Mouse (Mus musculus): ENCODE measurements around the gene Gpr158. TPM values are rescaled to one million over a fixed set of nuclear protein-coding genes. Genes with fewer than 3 reads are reported as not detected.

Gpr158 gene
- total RNA-seq, 1 experiment from 2014 or later = not detected

DNA sequence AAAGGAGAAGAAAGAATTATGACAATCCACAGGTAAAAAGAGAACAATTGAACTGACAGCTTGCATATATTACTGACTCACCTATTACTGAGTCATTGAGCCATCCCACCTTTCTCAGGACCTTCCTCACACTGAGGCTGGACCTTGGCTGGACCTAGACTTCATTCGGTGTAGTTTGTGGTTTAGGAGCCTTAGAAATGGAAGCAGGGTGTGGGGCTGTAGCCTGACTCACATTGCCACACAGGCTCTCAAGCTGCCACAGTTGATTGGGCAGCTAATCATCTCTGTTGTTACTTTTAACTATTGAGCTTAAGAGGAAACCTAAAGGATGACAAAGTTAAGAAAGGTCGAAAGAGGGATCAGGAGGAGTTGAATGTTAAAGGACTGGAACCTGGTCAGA is 132.1 kb downstream of the Gpr158 start:
- ATAC-seq (replicated peaks in 1 of 2; ENCODE audit: insufficient read depth in 1 of 2, low FRiP score in 2 of 2, low TSS enrichment in 1 of 2, low read depth in 1 of 2, poor library complexity in 2 of 2, severe bottlenecking in 2 of 2) = no peak

- ATAC-seq (replicated peaks in 1 of 2; ENCODE audit: insufficient read depth in 1 of 2, low FRiP score in 2 of 2, low TSS enrichment in 1 of 2, low read depth in 1 of 2, poor library complexity in 2 of 2, severe bottlenecking in 2 of 2) = no peak
Measured at GRCm38 (mm10) chr2:21507449-21507848, 140.1 kb downstream of the Gpr158 start.

- ATAC-seq (replicated peaks in 1 of 2; ENCODE audit: insufficient read depth in 1 of 2, low FRiP score in 2 of 2, low TSS enrichment in 1 of 2, low read depth in 1 of 2, poor library complexity in 2 of 2, severe bottlenecking in 2 of 2) = no peak
Measured at GRCm38 (mm10) chr2:21530750-21531149, 163.4 kb downstream of the Gpr158 start.

DNA sequence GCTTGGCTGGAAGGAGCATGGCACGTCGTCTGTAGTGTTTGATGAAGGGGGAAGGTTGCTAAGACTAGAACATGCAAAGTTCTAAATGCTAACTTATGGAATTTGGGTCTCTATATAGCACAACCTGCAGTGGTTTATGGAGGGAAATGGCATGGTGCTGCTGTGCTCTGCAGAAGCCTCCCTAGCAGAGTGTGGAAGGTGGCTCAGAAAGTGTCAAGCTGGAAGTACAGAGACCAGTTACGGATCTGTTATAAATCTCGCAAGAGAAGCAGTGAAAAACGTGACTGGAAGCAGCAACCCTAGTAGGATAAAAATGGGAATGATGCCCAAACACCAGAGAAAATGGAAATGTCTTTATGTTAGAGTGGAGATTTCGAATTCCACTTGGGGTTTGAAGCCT is 251.8 kb downstream of the Gpr158 start:
- ATAC-seq (replicated peaks in 1 of 2; ENCODE audit: insufficient read depth in 1 of 2, low FRiP score in 2 of 2, low TSS enrichment in 1 of 2, low read depth in 1 of 2, poor library complexity in 2 of 2, severe bottlenecking in 2 of 2) = no peak

GRCm38 (mm10) chr2:21632136-21632535 is 264.8 kb downstream of the Gpr158 start:
- no peak for ATAC-seq (replicated peaks in 1 of 2; ENCODE audit: insufficient read depth in 1 of 2, low FRiP score in 2 of 2, low TSS enrichment in 1 of 2, low read depth in 1 of 2, poor library complexity in 2 of 2, severe bottlenecking in 2 of 2)

GRCm38 (mm10) chr2:21665721-21666120 is 298.4 kb downstream of the Gpr158 start:
- no peak for ATAC-seq (replicated peaks in 1 of 2; ENCODE audit: insufficient read depth in 1 of 2, low FRiP score in 2 of 2, low TSS enrichment in 1 of 2, low read depth in 1 of 2, poor library complexity in 2 of 2, severe bottlenecking in 2 of 2)

DNA sequence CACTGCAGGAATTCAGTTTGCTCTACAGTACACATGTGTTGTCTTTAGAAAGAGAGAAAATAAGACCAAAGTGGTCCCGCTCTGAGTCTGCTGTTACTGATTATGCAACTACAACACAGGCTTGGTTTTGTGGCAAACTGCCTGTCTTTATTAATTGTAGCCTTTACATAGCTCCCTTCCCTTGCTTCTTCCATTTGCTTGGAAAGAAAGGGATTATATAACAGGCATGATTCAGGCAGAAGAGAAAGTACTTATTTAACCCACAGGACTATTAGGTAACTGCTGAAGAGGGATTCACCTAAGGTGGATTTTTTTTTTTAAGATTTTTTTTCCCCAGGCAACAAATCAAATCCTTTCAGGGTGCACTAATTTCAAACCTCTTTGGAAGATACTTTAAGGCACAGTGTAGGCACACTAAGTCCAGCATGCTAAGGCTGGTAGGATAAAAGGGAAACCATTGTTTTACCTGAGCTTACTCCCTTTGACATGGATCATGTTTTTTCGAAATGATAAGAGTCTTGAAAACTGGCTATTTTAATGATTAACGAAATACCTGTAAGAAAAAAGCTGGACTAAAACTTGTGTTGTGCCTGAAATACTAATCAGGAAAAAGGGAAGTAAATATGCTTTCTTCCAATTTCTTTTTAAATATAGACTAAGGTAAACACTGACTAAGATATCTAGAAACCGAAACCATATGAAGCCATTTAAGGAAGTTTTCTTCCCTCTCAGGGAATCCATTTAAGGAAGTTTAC is 308.9 kb downstream of the Gpr158 start:
- ATAC-seq (replicated peaks in 1 of 2; ENCODE audit: insufficient read depth in 1 of 2, low FRiP score in 2 of 2, low TSS enrichment in 1 of 2, low read depth in 1 of 2, poor library complexity in 2 of 2, severe bottlenecking in 2 of 2) = no peak

- ATAC-seq (replicated peaks in 1 of 2; ENCODE audit: insufficient read depth in 1 of 2, low FRiP score in 2 of 2, low TSS enrichment in 1 of 2, low read depth in 1 of 2, poor library complexity in 2 of 2, severe bottlenecking in 2 of 2) = no peak
Measured at GRCm38 (mm10) chr2:21676839-21677123, 309.4 kb downstream of the Gpr158 start.

DNA sequence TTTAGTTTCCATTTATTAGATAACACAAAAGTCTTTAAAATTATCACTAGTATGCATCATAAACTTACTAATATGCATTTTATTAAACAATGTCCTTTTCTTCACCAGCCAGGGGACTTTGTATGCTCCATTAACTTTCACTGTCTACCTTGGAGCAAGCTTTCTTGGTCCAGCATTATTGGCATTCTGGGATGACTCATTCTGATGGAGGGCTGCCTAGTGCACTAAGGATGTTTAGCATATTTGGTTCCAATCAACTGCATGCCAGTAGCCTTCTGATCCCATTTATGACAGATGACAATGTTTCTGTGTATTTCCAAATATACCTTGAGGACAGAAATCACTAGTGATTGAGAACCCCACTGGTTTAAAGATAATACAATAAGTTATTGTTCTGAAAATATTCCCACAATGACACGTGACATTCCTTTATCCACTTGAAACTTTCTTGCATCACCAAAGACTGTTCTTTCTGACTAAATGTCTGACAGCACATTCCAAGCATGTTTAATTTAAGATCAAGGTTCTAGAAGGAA is 313.5 kb downstream of the Gpr158 start:
- ATAC-seq (replicated peaks in 1 of 2; ENCODE audit: insufficient read depth in 1 of 2, low FRiP score in 2 of 2, low TSS enrichment in 1 of 2, low read depth in 1 of 2, poor library complexity in 2 of 2, severe bottlenecking in 2 of 2) = no peak

DNA sequence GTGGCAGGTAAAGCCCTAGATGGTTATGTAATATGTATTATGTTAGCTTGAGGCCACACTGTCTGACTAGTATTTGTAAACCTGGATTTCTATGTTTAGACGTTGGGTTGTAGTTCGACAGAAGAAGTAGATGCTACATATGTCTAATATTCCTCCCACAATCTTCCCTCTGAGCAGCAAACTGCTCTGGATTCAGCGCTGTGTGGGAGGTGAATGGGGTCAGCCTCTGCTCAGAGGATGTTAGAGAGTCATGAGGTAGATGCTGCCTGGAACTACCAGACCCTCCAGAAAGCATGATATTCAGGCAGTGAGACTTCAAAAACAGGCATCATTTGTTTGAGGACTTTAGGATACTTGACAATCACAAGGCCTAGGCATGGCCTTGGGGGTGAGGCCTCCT is 317.4 kb downstream of the Gpr158 start:
- no peak for ATAC-seq (replicated peaks in 1 of 2; ENCODE audit: insufficient read depth in 1 of 2, low FRiP score in 2 of 2, low TSS enrichment in 1 of 2, low read depth in 1 of 2, poor library complexity in 2 of 2, severe bottlenecking in 2 of 2)

- ATAC-seq (replicated peaks in 1 of 2; ENCODE audit: insufficient read depth in 1 of 2, low FRiP score in 2 of 2, low TSS enrichment in 1 of 2, low read depth in 1 of 2, poor library complexity in 2 of 2, severe bottlenecking in 2 of 2) = no peak
Measured at GRCm38 (mm10) chr2:21693128-21693527, 325.8 kb downstream of the Gpr158 start.

GRCm38 (mm10) chr2:21693807-21694594 is 326.7 kb downstream of the Gpr158 start:
- ATAC-seq (replicated peaks in 1 of 2; ENCODE audit: insufficient read depth in 1 of 2, low FRiP score in 2 of 2, low TSS enrichment in 1 of 2, low read depth in 1 of 2, poor library complexity in 2 of 2, severe bottlenecking in 2 of 2) = no peak

GRCm38 (mm10) chr2:21728075-21728474 is 360.7 kb downstream of the Gpr158 start:
- ATAC-seq (replicated peaks in 1 of 2; ENCODE audit: insufficient read depth in 1 of 2, low FRiP score in 2 of 2, low TSS enrichment in 1 of 2, low read depth in 1 of 2, poor library complexity in 2 of 2, severe bottlenecking in 2 of 2) = no peak

- ATAC-seq (replicated peaks in 1 of 2; ENCODE audit: insufficient read depth in 1 of 2, low FRiP score in 2 of 2, low TSS enrichment in 1 of 2, low read depth in 1 of 2, poor library complexity in 2 of 2, severe bottlenecking in 2 of 2) = no peak
Measured at GRCm38 (mm10) chr2:21783721-21784120, 416.4 kb downstream of the Gpr158 start.

- ATAC-seq (replicated peaks in 1 of 2; ENCODE audit: insufficient read depth in 1 of 2, low FRiP score in 2 of 2, low TSS enrichment in 1 of 2, low read depth in 1 of 2, poor library complexity in 2 of 2, severe bottlenecking in 2 of 2) = no peak
Measured at GRCm38 (mm10) chr2:21793156-21793555, 425.8 kb downstream of the Gpr158 start.

- no peak for ATAC-seq (replicated peaks in 1 of 2; ENCODE audit: insufficient read depth in 1 of 2, low FRiP score in 2 of 2, low TSS enrichment in 1 of 2, low read depth in 1 of 2, poor library complexity in 2 of 2, severe bottlenecking in 2 of 2)
Measured at GRCm38 (mm10) chr2:21799616-21800015, 432.3 kb downstream of the Gpr158 start.

GRCm38 (mm10) chr2:21800045-21800444 is 432.7 kb downstream of the Gpr158 start:
- ATAC-seq (replicated peaks in 1 of 2; ENCODE audit: insufficient read depth in 1 of 2, low FRiP score in 2 of 2, low TSS enrichment in 1 of 2, low read depth in 1 of 2, poor library complexity in 2 of 2, severe bottlenecking in 2 of 2) = no peak

- no peak for ATAC-seq (replicated peaks in 1 of 2; ENCODE audit: insufficient read depth in 1 of 2, low FRiP score in 2 of 2, low TSS enrichment in 1 of 2, low read depth in 1 of 2, poor library complexity in 2 of 2, severe bottlenecking in 2 of 2)
Measured at GRCm38 (mm10) chr2:21808510-21808909, 441.2 kb downstream of the Gpr158 start.

- ATAC-seq (replicated peaks in 1 of 2; ENCODE audit: insufficient read depth in 1 of 2, low FRiP score in 2 of 2, low TSS enrichment in 1 of 2, low read depth in 1 of 2, poor library complexity in 2 of 2, severe bottlenecking in 2 of 2) = no peak
Measured at GRCm38 (mm10) chr2:21810431-21810830, 443.1 kb downstream of the Gpr158 start.
